Comparison of ENCODE assay signal across 8 mouse cellular contexts in genomic region chr14:20694185-20694883, GRCm38 (mm10). TPM values are rescaled to one million over a fixed set of nuclear protein-coding genes. Genes with fewer than 3 reads are reported as not detected.
DNase-seq lines count a peak whose midpoint lies in the region; ATAC-seq and TF ChIP-seq lines count a peak whose summit lies in the region.

No protein-coding gene starts in this region.

- ATAC-seq in cerebellum, adult (ENCODE audit: insufficient number of reproducible peaks, low FRiP score, low TSS enrichment), result peak; percentile 6; the same call in 1 of the 2 replicates
- ATAC-seq in hindbrain, postnatal 0 days, result peak; percentile 41; the same call in 1 of the 2 replicates
- peak; percentile 16; the same call in 1 of the 2 replicates for ATAC-seq in midbrain, embryonic 14.5 days (ENCODE audit: low FRiP score, low TSS enrichment)

- DNase-seq in cerebellum, postnatal 25 days, result no peak
- peak; percentile 7 to 35 for DNase-seq in thymus, postnatal 36 days
- DNase-seq in thymus, adult 18-20 months, result no peak
- DNase-seq in hindbrain, postnatal 0 days (ENCODE audit: low spot score), result no peak
- DNase-seq in midbrain, embryonic 14.5 days, result no peak
- DNase-seq in adrenal gland, adult 18-20 months (ENCODE audit: low spot score in 2 of 2), result no peak
- no peak for DNase-seq in layer of hippocampus, adult 8-10 months (ENCODE audit: low spot score in 2 of 2)

- peak overlapping the region; percentile 98 for H3K27ac ChIP-seq in hindbrain, postnatal 0 days
- peak overlapping the region; percentile 98 for H3K27ac ChIP-seq in midbrain, embryonic 14.5 days (replicated peaks; ENCODE audit: low read depth, low read length)

- no peaks in the 10 kb centered on the region for H3K9me3 ChIP-seq in hindbrain, postnatal 0 days (ENCODE audit: low read length)
- H3K9me3 ChIP-seq in midbrain, embryonic 14.5 days (ENCODE audit: control insufficient read depth, low read length), result no peaks in the 10 kb centered on the region

- 46% methylated on average over 13 of the region's 13 CpGs for WGBS in hindbrain, postnatal 0 days
- 49% methylated on average over 13 of the region's 13 CpGs for WGBS in midbrain, embryonic 14.5 days

- peak overlapping the region; percentile 78 for H3K9ac ChIP-seq in hindbrain, postnatal 0 days (replicated peaks; ENCODE audit: low read length)
- peak overlapping the region; percentile 88 for H3K9ac ChIP-seq in midbrain, embryonic 14.5 days (replicated peaks; ENCODE audit: low read length)

- peaks cover 41% of the 10 kb centered on the region for H3K36me3 ChIP-seq in hindbrain, postnatal 0 days (ENCODE audit: insufficient read depth, low read length)
- H3K36me3 ChIP-seq in midbrain, embryonic 14.5 days (ENCODE audit: control insufficient read depth, insufficient read depth, low read length), result peaks cover 54% of the 10 kb centered on the region

- 0 out of 2 replicates have a peak, but pooled peaks have one; percentile 1 for TF ChIP-seq CTCF in hindbrain, postnatal 0 days (IDR thresholded peaks at IDR 0.05; ENCODE audit: low read depth)

- H3K27me3 ChIP-seq in hindbrain, postnatal 0 days (ENCODE audit: insufficient read depth, low read length), result no peaks in the 10 kb centered on the region
- H3K27me3 ChIP-seq in midbrain, embryonic 14.5 days (ENCODE audit: control insufficient read depth, insufficient read depth, low read length), result no peaks in the 10 kb centered on the region

- H3K4me1 ChIP-seq in hindbrain, postnatal 0 days (ENCODE audit: insufficient read depth, low read length), result peaks cover 12% of the 10 kb centered on the region
- peaks cover 41% of the 10 kb centered on the region for H3K4me1 ChIP-seq in midbrain, embryonic 14.5 days (ENCODE audit: control insufficient read depth, insufficient read depth, low read length)

- H3K4me2 ChIP-seq in hindbrain, postnatal 0 days (ENCODE audit: low read depth, low read length), result peak overlapping the region; percentile 82
- H3K4me2 ChIP-seq in midbrain, embryonic 14.5 days (ENCODE audit: low read length), result peak overlapping the region; percentile 67

- peak overlapping the region; percentile 73 for H3K4me3 ChIP-seq in hindbrain, postnatal 0 days (ENCODE audit: low read length)
- H3K4me3 ChIP-seq in midbrain, embryonic 14.5 days (replicated peaks; ENCODE audit: low read depth, low read length), result peak overlapping the region; percentile 86

RNA-seq across cellular contexts. Expression of gene Fut11, which starts 0.4 kb away (rescaled TPM):
- total RNA-seq in hindbrain, postnatal 0 days (2014; rRNA removed), result 18.0 and 19.2 TPM in 2 replicates
- polyA plus RNA-seq in hindbrain, postnatal 0 days (2015; fragmentation: Nextera tagmentation; extraction: Ambion mirVana), result 24.5 and 26.2 TPM in 2 replicates
- 17.9 and 22.2 TPM in 2 replicates for polyA plus RNA-seq in midbrain, embryonic 14.5 days (2014; fragmentation: Nextera tagmentation; extraction: Ambion mirVana)
- total RNA-seq in adrenal gland, adult 18-20 months (2021), result 10 to 100 TPM; 12.2 to 16.8 TPM
- total RNA-seq in layer of hippocampus, adult 8-10 months (2022), result 10 to 100 TPM; 14.6 to 15.8 (median 15.0) TPM

RNA-seq across cellular contexts. Expression of gene Chchd1, which starts 8.5 kb away (rescaled TPM):
- total RNA-seq in hindbrain, postnatal 0 days (2014; rRNA removed), result 122 and 147 TPM in 2 replicates
- polyA plus RNA-seq in hindbrain, postnatal 0 days (2015; fragmentation: Nextera tagmentation; extraction: Ambion mirVana), result 188 and 193 TPM in 2 replicates
- polyA plus RNA-seq in midbrain, embryonic 14.5 days (2014; fragmentation: Nextera tagmentation; extraction: Ambion mirVana), result 188 and 214 TPM in 2 replicates
- 10 to 100 TPM; 80.8 to 90.3 TPM for total RNA-seq in adrenal gland, adult 18-20 months (2021)
- 10 to 100 TPM; 47.7 to 53.5 (median 51.3) TPM for total RNA-seq in layer of hippocampus, adult 8-10 months (2022)

RNA-seq across cellular contexts. Expression of gene Zswim8, which starts 13.0 kb away (rescaled TPM):
- total RNA-seq in hindbrain, postnatal 0 days (2014; rRNA removed), result 149 and 159 TPM in 2 replicates
- 31.3 and 36.8 TPM in 2 replicates for polyA plus RNA-seq in hindbrain, postnatal 0 days (2015; fragmentation: Nextera tagmentation; extraction: Ambion mirVana)
- polyA plus RNA-seq in midbrain, embryonic 14.5 days (2014; fragmentation: Nextera tagmentation; extraction: Ambion mirVana), result 47.7 and 57.3 TPM in 2 replicates
- 100 to 1,000 TPM; 129 to 136 TPM for total RNA-seq in adrenal gland, adult 18-20 months (2021)
- total RNA-seq in layer of hippocampus, adult 8-10 months (2022), result 100 to 1,000 TPM; 170 to 210 (median 191) TPM

RNA-seq across cellular contexts. Expression of gene Sec24c, which starts 20.2 kb away (rescaled TPM):
- 166 and 179 TPM in 2 replicates for total RNA-seq in hindbrain, postnatal 0 days (2014; rRNA removed)
- 52.5 and 58.7 TPM in 2 replicates for polyA plus RNA-seq in hindbrain, postnatal 0 days (2015; fragmentation: Nextera tagmentation; extraction: Ambion mirVana)
- 54.0 and 81.5 TPM in 2 replicates for polyA plus RNA-seq in midbrain, embryonic 14.5 days (2014; fragmentation: Nextera tagmentation; extraction: Ambion mirVana)
- total RNA-seq in adrenal gland, adult 18-20 months (2021), result 100 to 1,000 TPM; 120 to 132 TPM
- 100 to 1,000 TPM; 107 to 130 (median 112) TPM for total RNA-seq in layer of hippocampus, adult 8-10 months (2022)

RNA-seq across cellular contexts. Expression of gene Synpo2l, which starts 26.2 kb away (rescaled TPM):
- 0.11 and 0.52 TPM in 2 replicates for total RNA-seq in hindbrain, postnatal 0 days (2014; rRNA removed)
- polyA plus RNA-seq in hindbrain, postnatal 0 days (2015; fragmentation: Nextera tagmentation; extraction: Ambion mirVana), result 0.20 and 0.23 TPM in 2 replicates
- polyA plus RNA-seq in midbrain, embryonic 14.5 days (2014; fragmentation: Nextera tagmentation; extraction: Ambion mirVana), result 0.09 TPM in 2 replicates
- under 1 TPM; 0.20 to 0.67 TPM for total RNA-seq in adrenal gland, adult 18-20 months (2021)
- total RNA-seq in layer of hippocampus, adult 8-10 months (2022), result under 1 TPM; 0.19 to 0.54 (median 0.27) TPM

Comparison
In these comparisons a context has a peak if more than half of its experiments do, and no peak if none do; other contexts are left out.
1. DNase-seq: peak in thymus, postnatal 36 days (2 of 2); none in cerebellum, postnatal 25 days (0 of 2), thymus, adult 18-20 months (0 of 2), hindbrain, postnatal 0 days (single experiment), midbrain, embryonic 14.5 days (single experiment), adrenal gland, adult 18-20 months (0 of 2) and layer of hippocampus, adult 8-10 months (0 of 2).
2. Peak in every context shown above with its lines, with median percentiles within 50 percentile points of each other: ATAC-seq.